Mouse (Mus musculus): ENCODE data around the gene Fosl2.
"Not testable (repeated sequence)": the region's sequence is repeated elsewhere in the genome, so short reads cannot be mapped to it uniquely, and the experiment has no call there.

Fosl2 gene

GRCm38 (mm10) chr5:32134051-32134732 lies 1.4 kb upstream of the Fosl2 start:
- peak; percentile 60 for DNase-seq

- DNase-seq = no peak
Measured at GRCm38 (mm10) chr5:32134903-32135335, 682 bp upstream of the Fosl2 start.

GRCm38 (mm10) chr5:32136301-32136863 lies 781 bp downstream of the Fosl2 start:
- DNase-seq = peak; percentile 88

GRCm38 (mm10) chr5:32137106-32137522 lies 1.5 kb downstream of the Fosl2 start:
- peak; percentile 67 for DNase-seq

- DNase-seq = peak; percentile 58
Measured at GRCm38 (mm10) chr5:32138446-32139195, 3.0 kb downstream of the Fosl2 start.

GRCm38 (mm10) chr5:32139516-32140037 lies 4.0 kb downstream of the Fosl2 start:
- peak; percentile 70 for DNase-seq

GRCm38 (mm10) chr5:32141899-32142298 lies 6.3 kb downstream of the Fosl2 start:
- no peak for DNase-seq

GRCm38 (mm10) chr5:32143433-32143970 lies 7.9 kb downstream of the Fosl2 start:
- no peak for DNase-seq

- no peak for DNase-seq
Measured at GRCm38 (mm10) chr5:32146281-32146680, 10.7 kb downstream of the Fosl2 start.

GRCm38 (mm10) chr5:32148593-32148992 lies 13.0 kb downstream of the Fosl2 start:
- DNase-seq = no peak

- no peak for DNase-seq
Measured at GRCm38 (mm10) chr5:32151244-32151643, 15.6 kb downstream of the Fosl2 start.

- DNase-seq = no peak
Measured at GRCm38 (mm10) chr5:32152725-32153417, 17.3 kb downstream of the Fosl2 start.

GRCm38 (mm10) chr5:32153418-32153740 lies 17.8 kb downstream of the Fosl2 start:
- no peak for DNase-seq

- no peak for DNase-seq
Measured at GRCm38 (mm10) chr5:32153791-32154490, 18.3 kb downstream of the Fosl2 start.

- DNase-seq = no peak
Measured at GRCm38 (mm10) chr5:32154931-32155688, 19.5 kb downstream of the Fosl2 start.

GRCm38 (mm10) chr5:32155927-32156326 lies 20.3 kb downstream of the Fosl2 start:
- DNase-seq = no peak

GRCm38 (mm10) chr5:32163478-32164043 lies 28.0 kb downstream of the Fosl2 start:
- no peak for DNase-seq

- DNase-seq = no peak
Measured at GRCm38 (mm10) chr5:32172188-32172587, 36.6 kb downstream of the Fosl2 start.

- no peak for DNase-seq
Measured at GRCm38 (mm10) chr5:32176800-32177199, 41.2 kb downstream of the Fosl2 start.

GRCm38 (mm10) chr5:32177737-32178136 lies 42.1 kb downstream of the Fosl2 start:
- no peak for DNase-seq

GRCm38 (mm10) chr5:32178720-32179119 lies 43.1 kb downstream of the Fosl2 start:
- DNase-seq = not testable (repeated sequence)
